22 mouse cellular contexts compared by ENCODE assay signal in the genomic region with DNA sequence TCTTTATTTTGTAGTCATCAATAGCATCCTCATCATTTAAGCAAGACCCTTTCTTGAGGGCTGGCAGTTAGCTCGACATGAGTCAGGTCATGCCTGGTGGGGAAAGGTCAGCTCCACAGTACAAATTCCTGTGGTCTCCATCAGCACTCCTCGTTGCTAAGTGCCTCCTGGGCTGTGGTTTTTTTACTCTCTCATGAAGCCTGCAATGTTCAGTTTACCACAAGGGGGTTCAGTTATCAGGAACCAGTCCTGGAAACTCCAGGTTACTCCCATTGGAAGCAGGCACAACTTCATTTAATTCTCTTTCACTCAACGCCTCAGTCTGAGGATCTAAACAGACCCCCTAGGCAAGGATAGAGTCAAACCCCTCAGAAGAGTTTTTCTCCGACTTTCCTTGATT.
DNase-seq lines count a peak whose midpoint lies in the region; ATAC-seq and TF ChIP-seq lines count a peak whose summit lies in the region.
"Had no signal": no experiment of that assay in that cellular context is flagged by ENCODE, and none has a peak within 500 bp of the region (broad histone marks: within the 10 kb centered on the region; RNA-seq: fewer than 3 reads in every experiment).

No protein-coding gene starts in this region.

- intact Hi-C loops in left cerebral cortex, adult 2 months (cut with DNase I): no loop called here
- intact Hi-C loops in left cerebral cortex, postnatal 4 days (cut with DNase I): loop anchor here (5.0 kb wide), 1 partner anchor 1494 kb away; no protein-coding TSS in a partner anchor

- no peak for ATAC-seq in CD4-positive, CD25-positive, alpha-beta regulatory T cell, adult 4 months
- ATAC-seq: midbrain, embryonic 16.5 days had no signal

- H3K4me3 ChIP-seq in left cerebral cortex, adult 2 months: no peak overlapping the region
- H3K4me3 ChIP-seq: forebrain, embryonic 10.5 days; gastrocnemius, adult 2 months; limb, embryonic 15.5 days; lung, embryonic 15.5 days; myocyte had no signal

- peak; percentile 61 for DNase-seq in heart, adult 11 months
- DNase-seq in heart, adult 8-10 months (ENCODE audit: low spot score): no peak
- DNase-seq in left cerebral cortex, adult 2 months (ENCODE audit: extremely low spot score in 1 of 2, low spot score in 2 of 2): no peak
- no peak for DNase-seq in left cerebral cortex, postnatal 4 days
- peak; percentile 12 for DNase-seq in Muller cell, postnatal 12 days (ENCODE audit: inconsistent ontology term)
- peak; percentile 7 for DNase-seq in embryo, embryonic 11 days
- DNase-seq in spleen, postnatal 4 days (ENCODE audit: low spot score in 2 of 2): no peak
- DNase-seq: adrenal gland, postnatal 10 days; cerebellum, adult 18-20 months; cerebellum, postnatal 14 days; gastrocnemius, adult 2 months; kidney, adult 2 months; kidney, postnatal 14 days; layer of hippocampus, postnatal 36 days; lung, postnatal 4 days had no signal

- no peak overlapping the region for H3K27ac ChIP-seq in left cerebral cortex, adult 2 months
- H3K27ac ChIP-seq: forebrain, embryonic 10.5 days; gastrocnemius, adult 2 months; limb, embryonic 15.5 days; liver, embryonic 14.5 days; lung, embryonic 15.5 days had no signal

- TF ChIP-seq CTCF in left cerebral cortex, adult 2 months (IDR thresholded peaks at IDR 0.05): peak; percentile 7

Comparison
In these comparisons a context has a peak if more than half of its experiments do, and no peak if none do; other contexts are left out.
1. DNase-seq: peak in heart, adult 11 months (single experiment), Muller cell, postnatal 12 days (single experiment) and embryo, embryonic 11 days (single experiment); none in heart, adult 8-10 months (single experiment), left cerebral cortex, adult 2 months (0 of 2), left cerebral cortex, postnatal 4 days (single experiment) and spleen, postnatal 4 days (0 of 2).